Mouse (Mus musculus) right cerebral cortex, adult 18-20 months (tissue): ENCODE results near the gene Hdlbp.

Experiments
- DNase-seq: peaks from one replicate; pipeline ENCODE4 v3.0.0; 2022; ENCODE audit warnings: mixed read lengths

Hdlbp gene

GRCm38 (mm10) chr1:93445111-93445821 is 33.3 kb downstream of the Hdlbp start:
- peak; percentile 43 for DNase-seq

DNA sequence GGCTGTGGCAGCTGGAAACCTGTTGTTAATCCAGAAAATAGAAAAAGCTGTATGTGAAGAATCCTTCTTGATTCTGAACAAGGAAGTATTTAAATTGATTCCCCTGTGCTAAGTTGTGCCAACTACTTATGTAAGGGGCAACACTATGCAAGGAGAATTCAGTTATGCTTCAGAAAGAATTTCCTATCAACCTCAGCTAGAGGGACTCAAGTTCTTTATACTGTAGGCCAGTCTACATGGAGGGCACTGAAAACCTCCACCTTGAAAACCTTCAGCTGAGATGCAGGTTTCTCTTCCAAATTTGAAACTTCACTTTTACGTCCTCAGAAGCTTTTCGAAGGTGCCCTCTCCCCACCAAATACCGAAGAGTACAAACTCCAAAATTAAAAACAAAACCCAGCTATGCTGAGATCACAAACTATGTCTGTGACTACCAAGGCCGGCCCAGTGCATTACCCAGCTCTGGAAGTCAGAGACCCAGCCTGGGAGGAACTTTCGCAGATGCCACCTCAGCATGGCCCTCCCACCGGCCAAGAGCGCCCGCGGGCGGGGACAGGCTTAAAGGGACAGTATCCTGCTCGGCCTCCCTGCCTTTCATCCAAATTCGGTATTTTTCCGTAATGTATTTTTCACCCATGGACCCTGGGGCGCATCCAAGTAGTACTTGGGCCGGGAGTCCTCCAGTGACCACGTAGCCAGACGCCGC is 34.1 kb downstream of the Hdlbp start:
- peak; percentile 52 for DNase-seq

- DNase-seq, result no peak
These were observed 39.3 kb downstream of the Hdlbp start for GRCm38 (mm10) chr1:93439321-93439720.

DNA sequence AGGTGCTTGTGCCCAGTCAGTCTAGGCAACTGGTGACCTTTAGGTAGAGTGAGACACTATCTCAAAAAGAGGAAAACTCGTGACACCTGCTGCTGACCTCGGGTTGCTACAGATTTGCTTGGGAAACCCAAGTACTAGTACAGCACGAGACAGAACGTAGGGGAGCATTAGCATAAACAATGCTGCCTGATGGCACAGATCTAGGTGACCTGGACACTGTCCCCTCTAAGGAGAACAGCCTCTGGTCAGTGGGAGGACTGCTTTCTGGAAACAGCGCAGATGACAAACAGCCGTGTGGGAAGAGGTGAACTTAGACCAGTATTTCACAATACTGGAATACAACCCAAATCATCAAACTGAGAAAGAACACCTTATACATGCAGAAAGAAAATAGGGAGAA is 46.5 kb downstream of the Hdlbp start:
- no peak for DNase-seq

DNA sequence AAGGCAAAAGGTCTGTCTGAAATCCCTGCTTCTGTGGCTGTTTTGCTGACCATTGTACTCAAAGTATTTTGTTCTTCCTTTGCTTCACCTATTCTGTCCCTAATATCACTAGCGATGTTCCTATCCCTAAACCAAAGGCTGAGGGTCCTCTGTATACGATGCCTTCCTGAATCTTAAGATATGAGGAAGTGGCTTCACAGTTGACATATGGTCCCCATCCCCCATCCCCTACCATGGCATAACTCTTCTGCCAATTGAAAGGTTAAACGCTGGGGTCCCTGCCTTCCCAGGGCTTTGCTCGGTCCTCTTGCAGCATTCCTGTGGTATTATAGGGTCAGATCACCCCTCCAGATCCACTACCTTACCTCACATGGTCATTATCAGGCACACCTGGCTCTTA is 75.2 kb downstream of the Hdlbp start:
- DNase-seq, result no peak

DNA sequence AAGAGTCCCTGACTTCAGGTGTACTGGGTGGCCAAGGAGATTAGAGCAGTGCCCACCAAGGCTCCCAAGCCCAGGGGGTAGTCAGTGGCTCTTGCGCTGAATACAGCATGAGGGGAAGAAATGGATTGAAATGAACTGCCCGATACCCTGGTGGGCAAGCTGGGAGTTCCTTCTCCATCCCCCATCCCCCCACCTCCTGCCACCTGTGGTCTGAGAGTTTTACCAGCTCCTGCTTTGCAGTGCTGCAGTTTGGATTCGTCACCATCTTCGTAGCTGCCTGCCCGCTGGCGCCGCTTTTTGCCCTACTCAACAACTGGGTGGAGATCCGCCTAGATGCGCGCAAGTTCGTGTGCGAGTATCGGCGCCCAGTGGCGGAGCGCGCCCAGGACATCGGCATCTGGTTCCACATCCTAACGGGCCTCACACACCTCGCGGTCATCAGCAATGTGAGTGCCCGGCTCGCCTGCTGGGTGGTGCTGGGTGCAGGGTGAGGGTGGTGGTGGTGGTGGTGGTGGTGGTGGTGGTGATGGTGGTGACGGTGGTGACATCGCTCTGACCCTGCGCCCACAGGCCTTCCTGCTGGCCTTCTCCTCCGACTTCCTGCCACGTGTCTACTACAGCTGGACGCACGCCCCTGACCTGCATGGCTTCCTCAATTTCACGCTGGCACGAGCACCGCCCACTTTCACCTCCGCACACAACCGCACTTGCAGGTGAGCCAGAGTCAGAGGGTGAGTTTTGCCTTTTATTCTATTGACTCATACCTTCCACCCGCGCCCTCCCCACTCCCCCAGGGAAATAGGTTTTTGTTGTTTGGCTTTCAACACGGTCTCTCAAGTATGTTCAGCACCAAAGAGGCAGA is 77.2 kb downstream of the Hdlbp start:
- DNase-seq, result no peak

GRCm38 (mm10) chr1:93388906-93389305 is 89.7 kb downstream of the Hdlbp start:
- DNase-seq, result no peak

GRCm38 (mm10) chr1:93387198-93387597 is 91.4 kb downstream of the Hdlbp start:
- no peak for DNase-seq

DNA sequence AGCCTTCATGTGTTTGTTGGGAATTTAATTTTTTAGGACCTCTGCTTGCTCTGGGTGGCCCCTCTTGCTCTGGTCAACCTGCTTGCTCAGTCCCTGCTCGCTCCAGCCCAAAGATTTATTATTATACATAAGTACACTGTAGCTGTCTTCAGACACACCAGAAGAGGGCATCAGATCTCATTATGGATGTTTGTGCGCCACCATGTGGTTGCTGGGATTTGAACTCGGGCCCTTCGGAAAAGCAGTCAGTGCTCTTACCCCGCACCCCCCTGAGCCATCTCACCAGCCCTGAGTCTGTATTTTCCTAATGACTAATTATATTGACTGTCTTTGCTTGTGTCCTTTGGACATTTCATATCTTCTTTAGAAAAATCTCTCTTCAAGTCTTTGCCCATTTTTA is 99.5 kb downstream of the Hdlbp start:
- no peak for DNase-seq

DNA sequence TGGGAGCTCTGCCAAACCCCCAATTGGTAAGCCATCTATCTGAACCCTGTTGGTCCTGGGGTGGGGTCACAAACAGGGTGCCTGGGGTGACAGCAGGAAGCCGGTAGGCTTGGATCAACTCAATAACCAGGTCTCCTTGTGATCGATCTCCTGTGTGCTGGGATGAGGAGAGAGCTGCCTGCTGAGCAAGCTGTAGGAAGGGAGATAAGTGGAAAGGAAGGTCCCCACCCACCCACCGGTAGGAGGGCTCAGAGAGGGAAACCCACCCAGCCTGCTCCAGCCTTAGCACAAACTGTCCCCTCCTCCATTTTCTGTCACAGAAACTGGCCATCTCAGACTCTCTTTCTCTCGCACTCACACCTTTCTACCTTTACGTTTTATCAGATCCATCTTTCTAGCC is 101.3 kb downstream of the Hdlbp start:
- no peak for DNase-seq

DNA sequence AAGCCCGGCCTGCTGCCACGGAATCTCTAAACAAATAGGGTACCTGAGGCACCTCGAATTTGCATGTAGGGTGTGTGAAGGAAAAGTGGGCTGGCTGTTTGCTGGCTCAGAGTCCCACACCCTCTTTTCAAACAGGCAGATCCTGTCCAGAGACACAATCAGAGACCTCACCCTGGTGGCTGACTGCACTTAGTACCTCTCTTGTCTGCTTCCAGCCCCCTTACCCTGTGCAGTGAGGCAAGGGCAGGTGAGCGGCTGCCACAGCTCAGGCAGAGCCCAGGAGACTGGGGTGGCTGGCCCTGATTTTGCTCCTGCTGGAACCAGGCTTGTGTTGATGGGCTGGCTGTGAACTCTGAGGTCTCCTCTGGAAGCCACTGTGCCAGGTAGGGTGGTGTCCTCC is 105.0 kb downstream of the Hdlbp start, which contains the start of gene Ano7:
Ano7 (plus strand) TSS at position 266 of the 400 bp plus-strand sequence.
- DNase-seq, result no peak

DNA sequence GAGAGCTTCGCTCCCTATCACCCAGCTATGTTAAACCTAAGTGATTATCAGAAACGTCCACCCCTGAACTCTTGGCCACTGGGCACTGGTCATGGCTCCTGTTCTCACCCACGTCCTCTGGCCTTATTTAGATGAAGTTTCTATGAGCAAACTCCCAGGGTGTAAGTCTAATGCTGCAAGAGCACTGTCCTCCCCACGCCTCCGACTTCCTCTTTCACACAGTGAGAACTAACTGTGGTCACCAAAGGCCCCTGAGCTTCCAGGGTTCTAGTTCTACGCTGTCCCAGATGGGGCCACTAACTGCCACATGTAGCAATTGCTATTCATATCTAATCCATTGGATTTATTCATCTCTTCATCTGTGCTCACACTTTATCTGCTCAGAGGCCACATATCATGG is 113.0 kb downstream of the Hdlbp start:
- DNase-seq, result no peak

GRCm38 (mm10) chr1:93362661-93363060 is 116.0 kb downstream of the Hdlbp start:
- no peak for DNase-seq
